Comparison of ENCODE assay signal across 25 mouse cellular contexts in genomic region chr8:75060815-75061214, GRCm38 (mm10).
"Had no signal": no experiment of that assay in that cellular context is flagged by ENCODE, and none has a peak within 500 bp of the region (broad histone marks: within the 10 kb centered on the region; RNA-seq: fewer than 3 reads in every experiment).

No protein-coding gene starts in this region.

- H3K4me3 ChIP-seq: embryonic facial prominence, embryonic 10.5 days; embryonic facial prominence, embryonic 12.5 days; embryonic facial prominence, embryonic 13.5 days; embryonic facial prominence, embryonic 15.5 days; erythroblast, embryonic 14.5 days; forebrain, embryonic 10.5 days; forebrain, embryonic 12.5 days; forebrain, embryonic 13.5 days; forebrain, embryonic 15.5 days; heart, adult 2 months; heart, embryonic 10.5 days had no signal

- DNase-seq: cerebellum, adult 2 months; cerebellum, adult 8-10 months; cerebellum, adult 9-10 months; cerebellum, adult 9-11 months; cerebellum, postnatal 10 days; cerebellum, postnatal 14 days; cerebellum, postnatal 25 days; cerebellum, postnatal 36 days; embryo, embryonic 11 days; forebrain, postnatal 0 days; gastrocnemius, postnatal 10 days; gastrocnemius, postnatal 14 days; gastrocnemius, postnatal 25 days; gastrocnemius, postnatal 36 days had no signal

- H3K27ac ChIP-seq: embryonic facial prominence, embryonic 10.5 days; embryonic facial prominence, embryonic 12.5 days; embryonic facial prominence, embryonic 13.5 days; embryonic facial prominence, embryonic 15.5 days; forebrain, embryonic 10.5 days; forebrain, embryonic 12.5 days; forebrain, embryonic 13.5 days; forebrain, embryonic 15.5 days; heart, adult 2 months; heart, embryonic 10.5 days had no signal
